Mouse (Mus musculus): ENCODE results near the gene Atp1a4. TPM values are rescaled to one million over a fixed set of nuclear protein-coding genes. Genes with fewer than 3 reads are reported as not detected.

Gene Atp1a4
- polyA plus RNA-seq, 1 experiment from 2014 or later: not detected

- H3K27ac ChIP-seq: peak overlapping the region; percentile 96
- H3K4me1 ChIP-seq: peaks cover 55% of the 10 kb centered on the region
- H3K9me3 ChIP-seq: no peaks in the 10 kb centered on the region
- H3K27me3 ChIP-seq (ENCODE audit: poor library complexity, severe bottlenecking): no peaks in the 10 kb centered on the region
- H3K36me3 ChIP-seq (replicated peaks): peaks cover 2% of the 10 kb centered on the region; the same call in 1 of the 2 replicates
- 21% methylated on average over 7 of the region's 7 CpGs for WGBS
- H3K4me3 ChIP-seq: peak overlapping the region; percentile 85
- DNase-seq (ENCODE audit: extremely low spot score, low spot score): no peak
These were observed 51.1 kb downstream of the Atp1a4 start for GRCm38 (mm10) chr1:172207111-172207584.

DNA sequence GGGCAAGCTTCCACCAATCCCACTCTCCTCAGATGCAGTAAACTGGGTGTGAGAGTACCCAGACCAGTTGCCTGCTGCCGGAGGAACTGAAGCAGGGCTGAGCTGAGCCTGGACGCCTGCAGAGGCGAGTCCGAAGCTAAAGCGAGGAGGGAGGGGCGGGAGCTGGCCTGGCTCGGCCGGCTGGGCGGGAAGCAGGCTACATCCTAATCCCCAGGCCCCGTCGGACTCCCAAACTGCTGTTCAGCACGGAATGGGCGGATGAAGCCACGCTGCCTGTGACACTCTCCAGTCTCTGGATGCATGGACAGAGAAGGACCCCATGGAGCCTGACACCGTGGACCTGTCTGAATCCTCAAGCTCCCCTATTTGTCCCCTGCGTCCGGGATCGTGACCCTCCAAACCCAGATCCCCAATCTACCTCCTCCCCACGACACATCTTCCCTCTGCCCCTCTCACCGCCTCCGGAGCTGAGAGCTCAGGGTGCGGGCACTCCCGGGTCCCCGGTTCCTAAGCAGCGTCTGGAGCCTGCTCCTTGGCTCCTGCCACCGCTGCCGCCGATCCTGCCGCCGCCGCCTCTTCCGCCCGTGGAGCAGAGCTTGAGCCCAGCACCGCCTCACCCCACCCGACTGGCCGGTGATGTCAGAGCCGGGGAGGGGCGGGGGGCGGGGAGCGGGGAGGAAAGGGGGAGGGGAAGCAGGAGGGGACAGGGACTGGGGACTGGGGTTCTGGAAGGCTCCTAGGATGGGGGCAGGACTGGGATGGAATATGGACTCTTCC is 51.9 kb downstream of the Atp1a4 start, which contains the start of gene Pea15a:
Gene Pea15a, minus strand, starts transcription at position 664 of the 777 bp plus-strand sequence.
- Histone ChIP-seq H3K36me3 (replicated peaks) (peaks cover 10% of the 10 kb centered on the region), H3K27me3 (ENCODE audit: poor library complexity, severe bottlenecking) (no peaks in the 10 kb centered on the region), H3K9me3 (no peaks in the 10 kb centered on the region), H3K27ac (peak within 1 kb of the TSS; percentile 96), H3K4me3 (peak within 1 kb of the TSS; percentile 85), H3K4me1 (peaks cover 64% of the 10 kb centered on the region)
- peak; percentile 88 for DNase-seq (ENCODE audit: extremely low spot score, low spot score)
- WGBS: 0% methylated on average over 40 of the region's 40 CpGs

GRCm38 (mm10) chr1:172205741-172206087 is 52.5 kb downstream of the Atp1a4 start:
- peaks cover 70% of the 10 kb centered on the region for H3K4me1 ChIP-seq
- no peak for DNase-seq (ENCODE audit: extremely low spot score, low spot score)
- WGBS: 10% methylated on average over 3 of the region's 3 CpGs

DNA sequence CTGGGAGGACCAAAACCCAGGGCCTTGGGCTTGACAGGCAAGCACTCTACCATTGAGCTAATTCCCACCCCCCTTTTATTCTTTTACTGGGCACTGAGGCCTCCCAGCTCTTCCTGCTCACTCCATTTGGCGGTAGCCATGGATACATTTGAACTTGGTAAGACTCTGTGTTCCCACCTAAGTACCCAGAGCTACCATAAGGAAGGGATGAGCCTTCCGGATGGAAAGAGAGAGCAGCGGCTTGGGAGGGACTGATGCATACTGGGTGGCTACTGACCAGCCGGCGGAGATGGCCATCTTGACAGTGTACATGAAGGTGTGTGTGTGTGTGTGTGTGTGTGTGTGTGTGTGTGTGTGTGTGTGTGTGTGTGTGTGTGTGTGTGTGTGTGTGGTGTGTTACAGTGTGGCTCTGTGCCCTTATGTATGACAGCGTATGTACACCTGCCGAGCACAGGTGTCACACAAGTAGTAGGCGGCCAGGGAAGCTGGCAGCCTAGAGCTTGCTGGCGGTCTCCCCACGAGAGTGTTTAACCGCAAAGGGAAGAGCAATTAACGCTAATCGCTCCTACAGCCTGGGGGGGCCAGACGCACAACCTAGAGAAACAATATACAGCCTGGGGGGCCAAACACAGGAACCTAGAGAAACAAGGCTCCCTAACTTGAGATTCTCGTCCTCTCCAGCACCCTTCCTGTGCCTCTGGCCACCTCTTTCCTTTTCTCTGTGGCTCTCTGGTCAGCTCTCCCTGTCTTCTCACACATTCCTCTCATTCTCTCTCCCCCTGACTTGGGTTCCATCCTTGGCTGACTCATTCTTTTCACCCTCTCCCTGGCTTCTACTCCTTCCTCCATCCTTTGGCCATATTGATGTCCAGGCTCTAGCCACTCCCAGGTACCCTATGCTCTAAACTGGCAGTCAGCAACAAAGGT is 53.1 kb downstream of the Atp1a4 start:
- Histone ChIP-seq H3K9me3 (no peaks in the 10 kb centered on the region), H3K36me3 (replicated peaks) (peaks cover 22% of the 10 kb centered on the region), H3K27me3 (ENCODE audit: poor library complexity, severe bottlenecking) (no peaks in the 10 kb centered on the region), H3K27ac (peak overlapping the region; percentile 96), H3K4me1 (peaks cover 76% of the 10 kb centered on the region), H3K4me3 (peak overlapping the region; percentile 85)
- WGBS: 31% methylated on average over 15 of the region's 15 CpGs
- peak; percentile 34 for DNase-seq (ENCODE audit: extremely low spot score, low spot score)

More at GRCm38 (mm10) chr1:172205741-172206087, 52.5 kb downstream of the Atp1a4 start:
- Histone ChIP-seq H3K9me3 (no peaks in the 10 kb centered on the region), H3K27me3 (ENCODE audit: poor library complexity, severe bottlenecking) (no peaks in the 10 kb centered on the region), H3K36me3 (replicated peaks) (peaks cover 16% of the 10 kb centered on the region), H3K4me3 (peak overlapping the region; percentile 85), H3K27ac (peak overlapping the region; percentile 96)

DNA sequence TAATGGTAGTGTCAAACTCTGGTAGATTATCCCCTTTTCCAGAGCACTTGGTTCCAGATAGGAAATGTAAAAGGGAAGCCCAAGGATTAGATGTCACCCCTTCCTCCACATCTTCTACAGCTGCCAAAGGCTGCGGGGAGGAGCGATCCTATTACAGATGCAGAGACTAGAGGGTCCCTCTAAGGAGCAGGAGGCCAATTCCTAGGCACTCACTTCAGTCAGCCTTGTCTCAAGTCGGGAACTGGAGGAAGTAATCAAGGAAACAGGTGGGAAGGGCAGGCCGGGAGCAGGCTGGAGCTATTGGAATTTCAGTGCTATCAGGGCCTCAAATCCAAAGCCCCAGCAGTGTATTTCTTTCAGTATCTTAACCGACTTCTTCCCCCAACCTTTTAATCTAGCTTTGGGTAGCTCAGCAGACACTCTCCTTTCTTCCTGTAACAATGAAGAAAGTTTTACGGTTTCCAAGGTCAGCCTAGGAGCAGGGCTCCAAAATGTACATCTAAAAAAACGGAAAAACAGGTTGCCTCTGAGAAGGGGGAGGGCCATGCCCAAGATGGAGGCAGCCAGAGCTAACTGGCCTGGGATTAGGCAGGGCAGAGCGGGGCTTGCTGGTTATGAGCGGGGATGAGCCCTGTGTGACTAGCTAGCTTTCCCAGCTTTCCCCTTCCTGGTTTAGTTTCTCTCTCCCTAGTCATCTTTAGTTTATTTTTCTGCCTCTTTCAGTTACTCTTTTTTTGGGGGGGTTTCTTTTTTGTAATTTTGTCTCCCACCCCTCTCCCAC is 54.0 kb downstream of the Atp1a4 start:
- peaks cover 31% of the 10 kb centered on the region for H3K36me3 ChIP-seq (replicated peaks)
- H3K4me1 ChIP-seq: peaks cover 82% of the 10 kb centered on the region
- WGBS: 8% methylated on average over 9 of the region's 9 CpGs
- no peak for DNase-seq (ENCODE audit: extremely low spot score, low spot score)
- H3K4me3 ChIP-seq: peak overlapping the region; percentile 85
- H3K27ac ChIP-seq: peak overlapping the region; percentile 96
- no peaks in the 10 kb centered on the region for H3K27me3 ChIP-seq (ENCODE audit: poor library complexity, severe bottlenecking)
- no peaks in the 10 kb centered on the region for H3K9me3 ChIP-seq

DNA sequence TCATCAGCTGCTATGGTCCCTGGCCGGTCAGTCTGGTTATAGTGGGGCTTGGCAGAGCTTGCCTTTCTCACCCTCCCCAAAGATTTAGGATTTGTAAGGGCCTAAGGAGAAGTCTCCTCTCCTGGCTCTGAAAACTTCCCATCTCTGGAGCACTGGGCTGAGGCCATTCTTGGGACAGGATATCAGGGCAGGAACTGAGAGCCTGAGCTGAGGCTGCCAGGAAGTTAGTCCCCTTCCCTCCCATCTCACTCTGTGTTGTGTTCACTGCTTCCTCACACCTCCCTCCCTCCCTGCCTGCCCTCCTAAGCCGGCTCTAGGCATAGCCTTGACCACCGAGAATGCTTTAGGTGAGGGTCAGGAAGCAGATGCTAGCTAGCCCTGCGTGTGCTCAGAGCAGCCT is 54.6 kb downstream of the Atp1a4 start:
- Histone ChIP-seq H3K27me3 (ENCODE audit: poor library complexity, severe bottlenecking) (no peaks in the 10 kb centered on the region), H3K4me1 (peaks cover 82% of the 10 kb centered on the region), H3K36me3 (replicated peaks) (peaks cover 37% of the 10 kb centered on the region), H3K27ac (peak overlapping the region; percentile 96), H3K4me3 (peak overlapping the region; percentile 85), H3K9me3 (no peaks in the 10 kb centered on the region)
- WGBS: 5% methylated on average over 4 of the region's 4 CpGs
- DNase-seq (ENCODE audit: extremely low spot score, low spot score): peak; percentile 42

- peaks cover 82% of the 10 kb centered on the region for H3K4me1 ChIP-seq
- H3K9me3 ChIP-seq: no peaks in the 10 kb centered on the region
- peak overlapping the region; percentile 96 for H3K27ac ChIP-seq
- WGBS: 13% methylated on average over 2 of the region's 2 CpGs
- H3K27me3 ChIP-seq (ENCODE audit: poor library complexity, severe bottlenecking): no peaks in the 10 kb centered on the region
- H3K36me3 ChIP-seq (replicated peaks): peaks cover 42% of the 10 kb centered on the region
- peak; percentile 91 for DNase-seq (ENCODE audit: extremely low spot score, low spot score)
- peak overlapping the region; percentile 85 for H3K4me3 ChIP-seq
These were observed 55.2 kb downstream of the Atp1a4 start for GRCm38 (mm10) chr1:172202894-172203522.

DNA sequence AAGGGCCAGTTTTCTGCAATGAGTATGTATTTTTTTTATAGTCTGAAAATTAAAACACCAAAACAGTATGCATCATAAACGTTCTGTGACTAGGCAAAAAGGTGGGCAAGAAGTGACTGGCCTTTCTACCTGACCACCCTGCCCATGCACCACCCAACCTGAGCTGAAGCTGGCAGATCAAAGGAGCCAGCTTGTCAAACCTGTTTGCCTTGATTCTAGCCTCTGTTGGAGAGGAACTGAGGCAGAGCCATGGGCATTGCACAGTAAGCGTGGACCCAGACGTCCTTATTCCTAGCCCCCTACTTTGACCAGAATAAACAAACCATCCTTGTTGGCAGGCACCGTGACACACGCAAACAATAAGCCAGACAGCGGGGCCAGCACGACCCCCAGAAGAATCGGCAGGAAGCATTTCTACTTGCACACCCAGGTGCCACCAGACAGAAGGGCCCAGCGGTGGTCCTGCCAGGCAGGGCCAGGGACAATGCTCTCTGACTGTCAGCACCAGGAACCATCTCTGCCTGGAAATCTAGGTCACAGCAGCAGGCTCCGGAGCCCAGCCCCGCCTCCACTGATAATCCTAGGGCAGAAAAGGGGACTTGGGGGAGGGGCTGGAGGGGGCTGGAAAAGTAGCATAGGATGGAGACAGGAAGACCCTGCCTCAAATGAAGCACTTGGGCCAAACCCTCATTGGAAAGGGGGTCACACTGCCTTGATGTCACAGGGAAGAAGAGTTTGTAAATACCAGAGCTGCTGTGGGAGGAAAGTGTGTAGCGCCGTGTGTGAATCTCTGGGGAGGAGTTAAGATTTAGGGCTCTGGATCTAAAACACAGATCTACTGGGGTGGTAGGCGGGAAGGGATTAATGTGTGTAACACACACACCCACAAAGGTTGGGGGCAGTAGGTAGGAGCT is 56.0 kb downstream of the Atp1a4 start:
- peak; percentile 71 for DNase-seq (ENCODE audit: extremely low spot score, low spot score)
- 9% methylated on average over 14 of the region's 14 CpGs for WGBS
- H3K36me3 ChIP-seq (replicated peaks): peaks cover 50% of the 10 kb centered on the region
- H3K27ac ChIP-seq: peak overlapping the region; percentile 96
- H3K4me1 ChIP-seq: peaks cover 76% of the 10 kb centered on the region
- no peaks in the 10 kb centered on the region for H3K9me3 ChIP-seq
- H3K4me3 ChIP-seq: peak overlapping the region; percentile 85
- H3K27me3 ChIP-seq (ENCODE audit: poor library complexity, severe bottlenecking): no peaks in the 10 kb centered on the region

GRCm38 (mm10) chr1:172200871-172201447 is 57.3 kb downstream of the Atp1a4 start:
- Histone ChIP-seq H3K27me3 (ENCODE audit: poor library complexity, severe bottlenecking) (no peaks in the 10 kb centered on the region), H3K36me3 (replicated peaks) (peaks cover 63% of the 10 kb centered on the region), H3K9me3 (no peaks in the 10 kb centered on the region), H3K4me3 (peak overlapping the region; percentile 85), H3K27ac (peak overlapping the region; percentile 96), H3K4me1 (peaks cover 65% of the 10 kb centered on the region)
- WGBS: 28% methylated on average over 7 of the region's 7 CpGs
- DNase-seq (ENCODE audit: extremely low spot score, low spot score): peak; percentile 67

DNA sequence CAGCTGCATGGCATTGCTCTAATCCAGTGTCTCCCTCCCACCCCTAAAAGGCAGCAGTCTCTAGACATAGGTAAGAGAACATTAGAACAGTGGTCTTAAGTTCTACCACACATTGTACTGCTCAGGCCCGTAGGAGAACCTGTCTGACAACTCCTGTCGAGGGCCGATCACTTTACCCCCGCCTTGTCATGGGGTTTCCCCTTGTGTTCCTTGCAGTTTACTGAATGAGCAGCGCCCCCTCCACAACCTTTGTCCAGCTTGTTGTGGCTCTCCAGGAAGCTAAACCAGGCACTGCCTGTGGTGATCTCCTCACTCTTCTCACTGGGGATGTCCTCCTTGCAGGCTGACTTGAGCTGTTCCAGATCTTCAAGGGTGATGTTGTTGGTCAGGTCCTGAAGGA is 58.1 kb downstream of the Atp1a4 start:
- H3K36me3 ChIP-seq (replicated peaks): peaks cover 71% of the 10 kb centered on the region

DNA sequence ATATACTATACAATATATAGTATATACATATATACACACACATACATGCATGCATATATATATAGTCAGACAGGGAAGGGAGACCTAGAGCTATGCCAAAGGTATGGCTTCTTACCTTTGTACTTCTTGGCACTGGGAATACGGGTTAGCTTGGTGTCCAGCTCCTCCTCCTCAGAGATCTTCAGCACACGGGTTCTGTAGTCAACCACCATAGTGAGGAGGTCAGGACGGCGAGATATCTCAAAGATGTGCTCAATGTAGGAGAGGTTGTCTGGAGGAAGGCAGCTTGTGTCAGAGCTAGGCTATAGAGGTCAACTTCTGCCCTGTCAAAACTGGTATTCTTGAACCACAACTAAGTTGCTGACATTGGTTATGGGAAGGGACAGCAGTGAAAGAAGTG is 59.2 kb downstream of the Atp1a4 start:
- no peak overlapping the region for H3K4me3 ChIP-seq
- 91% methylated on average over 4 of the region's 4 CpGs for WGBS
- no peaks in the 10 kb centered on the region for H3K27me3 ChIP-seq (ENCODE audit: poor library complexity, severe bottlenecking)
- DNase-seq (ENCODE audit: extremely low spot score, low spot score): no peak
- no peak overlapping the region for H3K27ac ChIP-seq
- peaks cover 53% of the 10 kb centered on the region for H3K4me1 ChIP-seq
- peaks cover 82% of the 10 kb centered on the region for H3K36me3 ChIP-seq (replicated peaks)
- H3K9me3 ChIP-seq: no peaks in the 10 kb centered on the region

More for the DNA sequence above, 58.1 kb downstream of the Atp1a4 start:
- DNase-seq (ENCODE audit: extremely low spot score, low spot score): no peak
- H3K4me1 ChIP-seq: peaks cover 57% of the 10 kb centered on the region
- no peaks in the 10 kb centered on the region for H3K9me3 ChIP-seq
- no peaks in the 10 kb centered on the region for H3K27me3 ChIP-seq (ENCODE audit: poor library complexity, severe bottlenecking)
- H3K27ac ChIP-seq: peak overlapping the region; percentile 96
- 81% methylated on average over 5 of the region's 5 CpGs for WGBS
- peak overlapping the region; percentile 85 for H3K4me3 ChIP-seq

Measured in forebrain, embryonic 10.5 days (tissue).